Mouse (Mus musculus) heart, postnatal 0 days (tissue): Measurements from ENCODE around the gene Bcl7b. TPM values are rescaled to one million over a fixed set of nuclear protein-coding genes. Genes with fewer than 3 reads are reported as not detected.
"Not testable (repeated sequence)": the region's sequence is repeated elsewhere in the genome, so short reads cannot be mapped to it uniquely, and the experiment has no call there.

Source experiments
- ATAC-seq: fragments of 200-750 bp; cut with Nextera tagmentation; 2 replicates; pipeline ENCODE4 v1.8.0; 2017; ENCODE audit warnings: low read depth, moderate number of reproducible peaks, moderate library complexity; ENCODE audit not compliant: insufficient read depth
- DNase-seq: peaks from one replicate; pipeline ENCODE4 v3.0.0-alpha.2; 2016; ENCODE audit warnings: low spot score
- H3K27ac ChIP-seq: fragments of 300-500 bp; sonication (generic); 2 replicates; pipeline ENCODE4 v1.5.1; 2014; ENCODE audit warnings: low read depth, mild to moderate bottlenecking
- H3K27me3 ChIP-seq: fragments of 300-500 bp; sonication (generic); 2 replicates; pipeline ENCODE4 v1.6.1; 2014; ENCODE audit warnings: low read length, mixed read lengths; ENCODE audit not compliant: control insufficient read depth, insufficient read depth
- H3K36me3 ChIP-seq: fragments of 300-500 bp; sonication (generic); replicated peaks from 2 replicates; pipeline ENCODE4 v1.6.1; 2014; ENCODE audit warnings: low read length, mixed read lengths; ENCODE audit not compliant: control insufficient read depth, insufficient read depth
- H3K4me1 ChIP-seq: fragments of 300-500 bp; sonication (generic); 2 replicates; pipeline ENCODE4 v1.6.1; 2014; ENCODE audit warnings: antibody characterized with exemption; ENCODE audit not compliant: control insufficient read depth, insufficient read depth
- H3K4me2 ChIP-seq: fragments of 300-500 bp; sonication (generic); 2 replicates; pipeline ENCODE4 v1.6.1; 2014; ENCODE audit warnings: low read depth, mild to moderate bottlenecking, low read length, moderate library complexity
- H3K4me3 ChIP-seq: fragments of 300-500 bp; sonication (generic); 2 replicates; pipeline ENCODE4 v1.5.1; 2014; ENCODE audit warnings: low read depth, low read length
- H3K9ac ChIP-seq: fragments of 300-500 bp; sonication (generic); replicated peaks from 2 replicates; pipeline ENCODE4 v1.6.1; 2014; ENCODE audit warnings: low read depth, low read length, mixed read lengths
- H3K9me3 ChIP-seq: fragments of 300-500 bp; sonication (generic); replicated peaks from 2 replicates; pipeline ENCODE4 v1.6.1; 2016; ENCODE audit warnings: low read length; ENCODE audit not compliant: control insufficient read depth
- CTCF ChIP-seq: IDR thresholded peaks from 2 replicates; pipeline ENCODE4 v1.5.1; 2016; ENCODE audit warnings: antibody characterized with exemption, control low read depth, low read depth
- EP300 ChIP-seq: IDR thresholded peaks from 2 replicates; pipeline ENCODE4 v1.6.1; 2016; ENCODE audit warnings: antibody characterized with exemption, low read depth
- WGBS: fragments of 180-500 bp; shearing (Covaris S2); extraction: QIAGEN DNeasy Blood & Tissue Kit; methylation state at CpG from one replicate; pipeline ENCODE4 v1.1.7; 2014; 5-methylcytosine and 5-hydroxymethylcytosine counted together
- microRNA-seq: library from miRNA; unstranded; fragments of <30 nt; microRNA quantifications from one replicate; pipeline ENCODE4, GENCODE M21; 2016
- polyA plus RNA-seq: library from polyadenylated mRNA; unstranded; fragments of >200 nt; fragmentation: Nextera tagmentation; extraction: Ambion mirVana; gene quantifications from 2 replicates; pipeline ENCODE4 v1.2.1, GENCODE M21; 2015
- total RNA-seq: library from RNA; depleted of rRNA; stranded (reverse); fragments of >200 nt; gene quantifications from 2 replicates; pipeline ENCODE4 v1.2.3, GENCODE M21; 2014; ENCODE audit warnings: low replicate concordance; rRNA removed

Bcl7b gene
- total and polyA plus RNA-seq, 2 experiments from 2014 or later, result 10.6 to 54.5 TPM

DNA sequence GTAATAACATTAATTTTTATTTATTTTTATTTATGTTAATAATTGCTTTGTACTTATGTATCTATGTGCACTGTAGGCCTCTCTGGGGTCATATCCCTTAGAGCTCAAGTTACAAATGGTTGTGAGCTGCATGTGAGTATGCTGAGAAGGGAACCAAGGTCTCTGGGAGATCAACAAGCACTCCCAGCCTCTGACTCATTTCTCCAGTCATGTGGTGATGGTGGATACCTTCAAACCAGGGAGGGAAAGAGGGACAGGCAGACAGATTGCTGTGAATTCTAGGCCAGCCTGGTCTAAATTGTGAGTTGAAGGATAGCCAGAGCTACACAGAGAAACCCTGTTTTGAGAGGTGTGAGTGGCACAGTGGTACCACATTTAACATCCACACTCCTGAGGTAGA is 52.9 kb downstream of the Bcl7b start:
- no peak overlapping the region for H3K4me3 ChIP-seq
- H3K9ac ChIP-seq, result no peak overlapping the region
- H3K27ac ChIP-seq, result no peak overlapping the region
- no peak overlapping the region for H3K4me2 ChIP-seq
- H3K27me3 ChIP-seq, result no peaks in the 10 kb centered on the region
- H3K4me1 ChIP-seq, result no peaks in the 10 kb centered on the region
- no peaks in the 10 kb centered on the region for H3K9me3 ChIP-seq
- ATAC-seq, result no peak
- no peak for DNase-seq
- TF ChIP-seq EP300 (no peak), CTCF (no peak)
- peaks cover 84% of the 10 kb centered on the region for H3K36me3 ChIP-seq

DNA sequence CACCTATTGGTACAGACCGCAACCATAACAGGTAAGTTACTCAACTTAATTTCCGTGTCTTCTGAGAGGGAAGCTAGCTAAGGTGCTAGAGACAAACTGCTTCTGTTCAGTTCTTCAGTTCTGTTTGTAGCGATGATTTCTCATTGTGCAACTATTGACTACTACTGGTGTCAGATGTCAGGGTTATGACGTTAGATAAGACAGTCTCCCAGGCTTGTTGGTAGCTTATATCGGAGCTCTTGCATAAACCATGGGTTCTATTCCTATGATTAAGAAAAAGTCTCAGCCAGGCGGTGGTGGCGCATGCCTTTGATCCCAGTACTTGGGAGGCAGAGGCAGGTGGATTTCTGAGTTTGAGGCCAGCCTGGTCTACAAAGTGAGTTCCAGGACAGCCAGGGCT is 54.0 kb downstream of the Bcl7b start:
- no peak for ATAC-seq

DNA sequence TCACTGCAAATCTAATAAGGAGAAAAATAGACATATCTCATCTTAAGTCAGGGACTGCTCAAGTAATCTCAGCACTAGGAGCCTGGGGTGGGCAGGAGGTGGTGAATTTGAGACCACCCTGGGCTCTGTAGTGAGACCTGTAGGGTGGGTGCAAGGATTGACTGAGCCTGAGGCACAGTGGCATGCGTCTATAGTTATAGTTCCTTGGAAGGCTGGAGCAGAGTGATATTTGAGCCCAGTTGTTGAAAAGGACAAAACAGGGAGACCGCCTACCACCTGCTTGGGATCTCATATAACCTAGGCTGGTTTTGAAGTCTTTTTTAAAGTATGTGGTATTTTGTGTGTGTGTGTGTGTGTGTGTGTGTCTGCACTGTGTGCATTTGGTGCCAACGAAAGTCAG is 56.1 kb downstream of the Bcl7b start:
- no peak overlapping the region for H3K9ac ChIP-seq
- no peaks in the 10 kb centered on the region for H3K9me3 ChIP-seq
- no peaks in the 10 kb centered on the region for H3K4me1 ChIP-seq
- H3K27me3 ChIP-seq, result no peaks in the 10 kb centered on the region
- ATAC-seq, result no peak
- H3K4me2 ChIP-seq, result no peak overlapping the region
- WGBS, result 91% methylated on average over 3 of the region's 3 CpGs
- TF ChIP-seq CTCF (no peak), EP300 (no peak)
- no peak overlapping the region for H3K4me3 ChIP-seq
- peaks cover 80% of the 10 kb centered on the region for H3K36me3 ChIP-seq
- H3K27ac ChIP-seq, result no peak overlapping the region
- DNase-seq, result no peak

More for the DNA sequence above, 54.0 kb downstream of the Bcl7b start:
- Histone ChIP-seq H3K27me3 (no peaks in the 10 kb centered on the region), H3K36me3 (peaks cover 82% of the 10 kb centered on the region), H3K9ac (no peak overlapping the region), H3K4me2 (no peak overlapping the region), H3K27ac (no peak overlapping the region), H3K4me1 (no peaks in the 10 kb centered on the region), H3K4me3 (no peak overlapping the region), H3K9me3 (no peaks in the 10 kb centered on the region)
- WGBS, result 86% methylated on average over 7 of the region's 7 CpGs
- no peak for DNase-seq
- TF ChIP-seq EP300 (no peak), CTCF (no peak)

DNA sequence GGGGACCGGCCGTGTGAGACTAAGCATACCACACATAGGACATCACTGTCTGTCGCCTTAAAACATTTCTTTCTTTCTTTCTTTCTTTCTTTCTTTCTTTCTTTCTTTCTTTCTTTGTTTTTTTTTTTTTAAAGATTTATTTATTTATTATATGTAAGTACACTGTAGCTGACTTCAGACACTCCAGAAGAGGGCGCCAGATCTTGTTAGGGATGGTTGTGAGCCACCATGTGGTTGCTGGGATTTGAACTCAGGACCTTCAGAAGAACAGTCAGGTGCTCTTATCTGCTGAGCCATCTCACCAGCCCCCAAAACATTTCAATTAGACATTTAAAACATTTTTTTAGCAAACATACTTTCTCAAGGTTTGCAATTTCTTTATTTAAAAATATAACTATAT is 57.8 kb downstream of the Bcl7b start:
- not testable (repeated sequence) for DNase-seq, H3K27me3 ChIP-seq, H3K9me3 ChIP-seq, H3K4me1 ChIP-seq, ATAC-seq, H3K27ac ChIP-seq, H3K4me2 ChIP-seq, H3K4me3 ChIP-seq, H3K9ac ChIP-seq
- 91% methylated on average over 4 of the region's 4 CpGs for WGBS
- peaks cover 81% of the 10 kb centered on the region for H3K36me3 ChIP-seq

DNA sequence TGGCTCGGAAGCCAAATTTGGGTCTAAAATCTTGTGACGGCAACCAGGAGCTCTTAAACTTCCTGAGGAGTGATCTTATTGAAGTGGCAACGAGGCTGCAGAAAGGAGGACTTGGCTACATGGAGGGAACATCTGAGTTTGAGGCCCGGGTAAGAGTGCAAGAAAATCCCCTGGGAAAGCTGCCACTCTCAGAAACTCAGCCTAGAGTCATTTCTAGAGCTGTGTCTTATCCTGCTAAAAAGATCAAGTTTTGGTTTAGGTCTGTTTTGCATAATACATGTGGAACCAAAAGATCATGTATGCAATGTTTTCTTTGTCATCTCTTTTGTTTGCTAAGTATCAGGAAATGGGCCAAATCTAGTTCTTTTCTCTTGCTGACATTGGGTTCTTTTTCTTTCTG is 62.1 kb downstream of the Bcl7b start:
- H3K4me1 ChIP-seq, result no peaks in the 10 kb centered on the region
- no peak for DNase-seq
- WGBS, result 63% methylated on average over 4 of the region's 4 CpGs
- no peak overlapping the region for H3K27ac ChIP-seq
- H3K4me3 ChIP-seq, result no peak overlapping the region
- H3K9me3 ChIP-seq, result no peaks in the 10 kb centered on the region
- no peak overlapping the region for H3K9ac ChIP-seq
- no peaks in the 10 kb centered on the region for H3K27me3 ChIP-seq
- ATAC-seq, result no peak
- H3K36me3 ChIP-seq, result peaks cover 90% of the 10 kb centered on the region
- TF ChIP-seq EP300 (no peak), CTCF (no peak)
- no peak overlapping the region for H3K4me2 ChIP-seq

Small RNAs within 50 kb of the gene (microRNA-seq; reads per million reads assigned to microRNA genes)
- not detected for gene Gm25315

Other genes starting within 250 kb of the Bcl7b start
- gene Mettl27, start 235.9 kb upstream of the Bcl7b start, total RNA-seq, result 4.6 and 9.4 TPM in 2 replicates
- gene Mettl27, start 235.9 kb upstream of the Bcl7b start, polyA plus RNA-seq, result 6.4 and 8.3 TPM in 2 replicates
- gene Cldn4, start 221.3 kb upstream of the Bcl7b start, total RNA-seq, result 0.12 and 10.2 TPM in 2 replicates
- gene Cldn4, start 221.3 kb upstream of the Bcl7b start, polyA plus RNA-seq, result 0.18 TPM in 1 of 2 replicates, not detected in the other
- 3.8 and 15.2 TPM in 2 replicates for gene Cldn3, start 182.1 kb upstream of the Bcl7b start, total RNA-seq
- 1.4 and 4.5 TPM in 2 replicates for gene Cldn3, start 182.1 kb upstream of the Bcl7b start, polyA plus RNA-seq
- 55.6 and 60.8 TPM in 2 replicates for gene Abhd11, start 159.1 kb upstream of the Bcl7b start, total RNA-seq
- gene Abhd11, start 159.1 kb upstream of the Bcl7b start, polyA plus RNA-seq, result 99.5 and 100 TPM in 2 replicates
- gene Stx1a, start 144.8 kb upstream of the Bcl7b start, total RNA-seq, result 2.3 and 3.7 TPM in 2 replicates
- gene Stx1a, start 144.8 kb upstream of the Bcl7b start, polyA plus RNA-seq, result 2.3 and 2.5 TPM in 2 replicates
- 7.7 and 19.7 TPM in 2 replicates for gene Dnajc30, start 104.1 kb upstream of the Bcl7b start, total RNA-seq
- gene Dnajc30, start 104.1 kb upstream of the Bcl7b start, polyA plus RNA-seq, result 33.6 and 34.1 TPM in 2 replicates
- 34.2 and 49.6 TPM in 2 replicates for gene Bud23, start 103.3 kb upstream of the Bcl7b start, total RNA-seq
- gene Bud23, start 103.3 kb upstream of the Bcl7b start, polyA plus RNA-seq, result 33.7 and 38.2 TPM in 2 replicates
- gene Vps37d, start 90.0 kb upstream of the Bcl7b start, total RNA-seq, result 3.7 and 5.6 TPM in 2 replicates
- gene Vps37d, start 90.0 kb upstream of the Bcl7b start, polyA plus RNA-seq, result 1.0 and 1.1 TPM in 2 replicates
- gene Mlxipl, start 78.4 kb upstream of the Bcl7b start, total RNA-seq, result 1.2 and 16.0 TPM in 2 replicates
- gene Mlxipl, start 78.4 kb upstream of the Bcl7b start, polyA plus RNA-seq, result 3.4 and 5.3 TPM in 2 replicates
- 30.0 and 66.2 TPM in 2 replicates for gene Tbl2, start 18.6 kb upstream of the Bcl7b start, total RNA-seq
- 10.4 and 11.3 TPM in 2 replicates for gene Tbl2, start 18.6 kb upstream of the Bcl7b start, polyA plus RNA-seq
- gene Baz1b, start 19.0 kb downstream of the Bcl7b start, total RNA-seq, result 21.3 and 30.0 TPM in 2 replicates
- gene Baz1b, start 19.0 kb downstream of the Bcl7b start, polyA plus RNA-seq, result 11.9 and 13.1 TPM in 2 replicates
- gene Fzd9, start 82.9 kb downstream of the Bcl7b start, total RNA-seq, result 3.3 and 7.4 TPM in 2 replicates
- 1.8 and 2.4 TPM in 2 replicates for gene Fzd9, start 82.9 kb downstream of the Bcl7b start, polyA plus RNA-seq
- not detected in 2 replicates for gene Fkbp6, start 181.8 kb downstream of the Bcl7b start, total RNA-seq
- not detected in 2 replicates for gene Fkbp6, start 181.8 kb downstream of the Bcl7b start, polyA plus RNA-seq
- gene Trim50, start 185.0 kb downstream of the Bcl7b start, total RNA-seq, result not detected in 2 replicates
- gene Trim50, start 185.0 kb downstream of the Bcl7b start, polyA plus RNA-seq, result not detected in 2 replicates
- 8.7 and 19.3 TPM in 2 replicates for gene Nsun5, start 201.7 kb downstream of the Bcl7b start, total RNA-seq
- 11.4 and 13.1 TPM in 2 replicates for gene Nsun5, start 201.7 kb downstream of the Bcl7b start, polyA plus RNA-seq
- gene Pom121, start 226.3 kb downstream of the Bcl7b start, total RNA-seq, result 8.4 and 10.3 TPM in 2 replicates
- gene Pom121, start 226.3 kb downstream of the Bcl7b start, polyA plus RNA-seq, result 3.6 and 4.4 TPM in 2 replicates